Mouse (Mus musculus): ENCODE results near the gene Shb. TPM values are rescaled to one million over a fixed set of nuclear protein-coding genes. Genes with fewer than 3 reads are reported as not detected.
A peak's percentile ranks its signal among the peaks of the same experiment; 100 is the strongest.

Gene Shb
- polyA plus RNA-seq, 1 experiment from 2014 or later = 2.5 TPM

GRCm38 (mm10) chr4:45498345-45498744 lies 33.9 kb downstream of the Shb start:
- Histone ChIP-seq H3K9ac (replicated peaks) (no peak overlapping the region), H3K27ac (ENCODE audit: low read depth) (no peak overlapping the region), H3K27me3 (ENCODE audit: insufficient read depth, low read length) (no peaks in the 10 kb centered on the region), H3K4me2 (ENCODE audit: low read depth, low read length) (no peak overlapping the region), H3K36me3 (replicated peaks; ENCODE audit: insufficient read depth, low read length) (no peaks in the 10 kb centered on the region), H3K9me3 (ENCODE audit: low read length) (no peaks in the 10 kb centered on the region), H3K4me1 (ENCODE audit: insufficient read depth) (peaks cover 42% of the 10 kb centered on the region), H3K4me3 (ENCODE audit: low read depth, low read length) (no peak overlapping the region)
- TF ChIP-seq CTCF (IDR thresholded peaks at IDR 0.05; ENCODE audit: low read depth) = no peak
- TF ChIP-seq EP300 (IDR thresholded peaks at IDR 0.05; ENCODE audit: low read depth) = no peak
- 60% methylated on average over 5 of the region's 5 CpGs for WGBS (ENCODE audit: insufficient replicate concordance)
- no peak for ATAC-seq
- DNase-seq = no peak

- H3K27me3 ChIP-seq (ENCODE audit: insufficient read depth, low read length) = no peaks in the 10 kb centered on the region
- WGBS (ENCODE audit: insufficient replicate concordance) = 76% methylated on average over 6 of the region's 6 CpGs
- H3K9me3 ChIP-seq (ENCODE audit: low read length) = no peaks in the 10 kb centered on the region
- H3K4me1 ChIP-seq (ENCODE audit: insufficient read depth) = peaks cover 53% of the 10 kb centered on the region
- H3K27ac ChIP-seq (ENCODE audit: low read depth) = no peak overlapping the region
- H3K4me3 ChIP-seq (ENCODE audit: low read depth, low read length) = no peak overlapping the region
- DNase-seq (no peak), ATAC-seq (no peak)
- H3K36me3 ChIP-seq (replicated peaks; ENCODE audit: insufficient read depth, low read length) = no peaks in the 10 kb centered on the region
- no peak overlapping the region for H3K4me2 ChIP-seq (ENCODE audit: low read depth, low read length)
- no peak for TF ChIP-seq CTCF (IDR thresholded peaks at IDR 0.05; ENCODE audit: low read depth)
- no peak for TF ChIP-seq EP300 (IDR thresholded peaks at IDR 0.05; ENCODE audit: low read depth)
- no peak overlapping the region for H3K9ac ChIP-seq (replicated peaks)
Measured at GRCm38 (mm10) chr4:45497282-45497681, 35.0 kb downstream of the Shb start.

- WGBS (ENCODE audit: insufficient replicate concordance) = 71% methylated on average over 8 of the region's 8 CpGs
- no peak; the same call in 1 of the 2 replicates for ATAC-seq
- TF ChIP-seq EP300 (IDR thresholded peaks at IDR 0.05; ENCODE audit: low read depth) (no peak), CTCF (IDR thresholded peaks at IDR 0.05; ENCODE audit: low read depth) (no peak)
- H3K4me3 ChIP-seq (ENCODE audit: low read depth, low read length) = no peak overlapping the region
- H3K9me3 ChIP-seq (ENCODE audit: low read length) = no peaks in the 10 kb centered on the region
- no peak overlapping the region for H3K9ac ChIP-seq (replicated peaks)
- 0 out of 2 replicates have a peak overlapping the region, but pooled peaks have one; percentile 36 for H3K27ac ChIP-seq (ENCODE audit: low read depth)
- no peaks in the 10 kb centered on the region for H3K36me3 ChIP-seq (replicated peaks; ENCODE audit: insufficient read depth, low read length)
- no peaks in the 10 kb centered on the region for H3K27me3 ChIP-seq (ENCODE audit: insufficient read depth, low read length)
- H3K4me1 ChIP-seq (ENCODE audit: insufficient read depth) = peaks cover 66% of the 10 kb centered on the region
- no peak for DNase-seq
- H3K4me2 ChIP-seq (ENCODE audit: low read depth, low read length) = no peak overlapping the region
Measured at GRCm38 (mm10) chr4:45495531-45496201, 36.6 kb downstream of the Shb start.

- WGBS (ENCODE audit: insufficient replicate concordance) = 38% methylated on average over 6 of the region's 6 CpGs
- no peaks in the 10 kb centered on the region for H3K9me3 ChIP-seq (ENCODE audit: low read length)
- H3K27ac ChIP-seq (ENCODE audit: low read depth) = 0 out of 2 replicates have a peak overlapping the region, but pooled peaks have one; percentile 4
- ATAC-seq (no peak), DNase-seq (no peak)
- H3K4me3 ChIP-seq (ENCODE audit: low read depth, low read length) = no peak overlapping the region
- H3K9ac ChIP-seq (replicated peaks) = 0 out of 2 replicates have a peak overlapping the region, but pooled peaks have one; percentile 7
- H3K27me3 ChIP-seq (ENCODE audit: insufficient read depth, low read length) = no peaks in the 10 kb centered on the region
- H3K4me1 ChIP-seq (ENCODE audit: insufficient read depth) = peaks cover 72% of the 10 kb centered on the region
- TF ChIP-seq CTCF (IDR thresholded peaks at IDR 0.05; ENCODE audit: low read depth) (no peak), EP300 (IDR thresholded peaks at IDR 0.05; ENCODE audit: low read depth) (no peak)
- no peaks in the 10 kb centered on the region for H3K36me3 ChIP-seq (replicated peaks; ENCODE audit: insufficient read depth, low read length)
- no peak overlapping the region for H3K4me2 ChIP-seq (ENCODE audit: low read depth, low read length)
Measured at GRCm38 (mm10) chr4:45493786-45494400, 38.4 kb downstream of the Shb start.

- WGBS (ENCODE audit: insufficient replicate concordance) = 27% methylated on average over 7 of the region's 7 CpGs
- Histone ChIP-seq H3K27ac (ENCODE audit: low read depth) (no peak overlapping the region), H3K4me3 (ENCODE audit: low read depth, low read length) (no peak overlapping the region), H3K36me3 (replicated peaks; ENCODE audit: insufficient read depth, low read length) (0 out of 2 replicates have a peak, but pooled peaks cover 4% of the 10 kb centered on the region), H3K4me1 (ENCODE audit: insufficient read depth) (peaks cover 72% of the 10 kb centered on the region), H3K9me3 (ENCODE audit: low read length) (no peaks in the 10 kb centered on the region), H3K4me2 (ENCODE audit: low read depth, low read length) (no peak overlapping the region; the same call in 1 of the 2 replicates), H3K27me3 (ENCODE audit: insufficient read depth, low read length) (no peaks in the 10 kb centered on the region), H3K9ac (replicated peaks) (no peak overlapping the region)
- DNase-seq = no peak
- ATAC-seq = no peak
- TF ChIP-seq EP300 (IDR thresholded peaks at IDR 0.05; ENCODE audit: low read depth) = no peak
- TF ChIP-seq CTCF (IDR thresholded peaks at IDR 0.05; ENCODE audit: low read depth) = no peak
Measured at GRCm38 (mm10) chr4:45493118-45493517, 39.2 kb downstream of the Shb start.

GRCm38 (mm10) chr4:45492681-45493081 lies 39.6 kb downstream of the Shb start:
- TF ChIP-seq CTCF (IDR thresholded peaks at IDR 0.05; ENCODE audit: low read depth) (no peak), EP300 (IDR thresholded peaks at IDR 0.05; ENCODE audit: low read depth) (no peak)
- H3K4me2 ChIP-seq (ENCODE audit: low read depth, low read length) = no peak overlapping the region
- no peak overlapping the region for H3K4me3 ChIP-seq (ENCODE audit: low read depth, low read length)
- H3K9ac ChIP-seq (replicated peaks) = no peak overlapping the region
- no peaks in the 10 kb centered on the region for H3K27me3 ChIP-seq (ENCODE audit: insufficient read depth, low read length)
- no peaks in the 10 kb centered on the region for H3K9me3 ChIP-seq (ENCODE audit: low read length)
- DNase-seq = no peak
- 29% methylated on average over 5 of the region's 5 CpGs for WGBS (ENCODE audit: insufficient replicate concordance)
- 0 out of 2 replicates have a peak, but pooled peaks cover 4% of the 10 kb centered on the region for H3K36me3 ChIP-seq (replicated peaks; ENCODE audit: insufficient read depth, low read length)
- ATAC-seq = no peak
- H3K27ac ChIP-seq (ENCODE audit: low read depth) = 0 out of 2 replicates have a peak overlapping the region, but pooled peaks have one; percentile 82
- H3K4me1 ChIP-seq (ENCODE audit: insufficient read depth) = peaks cover 77% of the 10 kb centered on the region

Data from liver, postnatal 0 days (tissue).